Mouse (Mus musculus) forebrain, embryonic 16.5 days (tissue): ENCODE measurements at regions not wholly inside any gene's neighbourhood (a gene's known extent, or its start where the extent isn't known, plus 50 kb on each side); places are given as distances from the start of the nearest gene placed in this dataset.
A peak's percentile ranks its signal among the peaks of the same experiment; 100 is the strongest.
"Not testable (repeated sequence)": the region's sequence is repeated elsewhere in the genome, so short reads cannot be mapped to it uniquely, and the experiment has no call there.

Source experiments
- ATAC-seq: fragments of 200-750 bp; cut with Nextera tagmentation; 2 replicates; pipeline ENCODE4 v1.8.0; 2017; ENCODE audit warnings: mild to moderate bottlenecking, moderate library complexity
- H3K27ac ChIP-seq: fragments of 300-500 bp; sonication (generic); 2 replicates; pipeline ENCODE4 v1.5.1; 2014; ENCODE audit warnings: low read length, control low read depth
- H3K27me3 ChIP-seq: fragments of 300-500 bp; sonication (generic); replicated peaks from 2 replicates; pipeline ENCODE4 v1.6.1; 2014; ENCODE audit warnings: low read length; ENCODE audit not compliant: control insufficient read depth, insufficient read depth
- H3K36me3 ChIP-seq: fragments of 300-500 bp; sonication (generic); 2 replicates; pipeline ENCODE4 v1.6.1; 2014; ENCODE audit not compliant: control insufficient read depth, insufficient read depth
- H3K4me1 ChIP-seq: fragments of 300-500 bp; sonication (generic); replicated peaks from 2 replicates; pipeline ENCODE4 v1.6.1; 2014; ENCODE audit warnings: low read length; ENCODE audit not compliant: control insufficient read depth, insufficient read depth
- H3K4me2 ChIP-seq: fragments of 300-500 bp; sonication (generic); 2 replicates; pipeline ENCODE4 v1.6.1; 2014; ENCODE audit warnings: mild to moderate bottlenecking, low read length, control low read depth
- H3K4me3 ChIP-seq: fragments of 300-500 bp; sonication (generic); replicated peaks from 2 replicates; pipeline ENCODE4 v1.5.1; 2014; ENCODE audit warnings: mild to moderate bottlenecking, low read length, control low read depth
- H3K9ac ChIP-seq: fragments of 300-500 bp; sonication (generic); replicated peaks from 2 replicates; pipeline ENCODE4 v1.6.1; 2014; ENCODE audit warnings: low read depth, low read length, control low read depth
- H3K9me3 ChIP-seq: fragments of 300-500 bp; sonication (generic); 2 replicates; pipeline ENCODE4 v1.6.1; 2016; ENCODE audit warnings: low read length; ENCODE audit not compliant: control insufficient read depth
- WGBS: fragments of 180-500 bp; shearing (Covaris S2); extraction: QIAGEN DNeasy Blood & Tissue Kit; methylation state at CpG from one replicate; pipeline ENCODE4 v1.1.7; 2014; 5-methylcytosine and 5-hydroxymethylcytosine counted together

DNA sequence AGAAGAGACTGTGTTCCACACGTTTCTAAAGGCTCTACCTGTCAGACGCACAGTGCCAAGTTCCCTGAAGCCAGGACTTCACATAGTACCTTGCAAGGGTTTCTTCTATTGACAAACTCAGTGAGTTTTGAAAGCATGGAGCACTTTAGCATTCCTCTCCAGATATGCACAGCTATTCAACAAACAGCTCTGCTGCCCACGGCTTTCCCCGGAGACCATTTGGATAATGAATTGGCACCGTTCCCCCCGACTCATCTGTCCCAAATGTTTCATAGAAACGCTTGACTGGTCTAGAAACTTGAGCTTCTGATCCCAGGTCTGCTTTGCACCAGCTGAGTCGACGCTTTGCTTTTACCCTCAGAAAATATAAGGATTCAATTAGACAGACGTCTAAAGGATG is 162.2 kb upstream of the St6galnac5 start:
- H3K4me2 ChIP-seq, result no peak overlapping the region
- 55% methylated on average over 10 of the region's 10 CpGs for WGBS
- no peak overlapping the region for H3K27ac ChIP-seq
- H3K4me1 ChIP-seq, result peaks cover 5% of the 10 kb centered on the region; the same call in 1 of the 2 replicates
- ATAC-seq, result no peak
- H3K4me3 ChIP-seq, result no peak overlapping the region
- no peaks in the 10 kb centered on the region for H3K36me3 ChIP-seq
- H3K9me3 ChIP-seq, result no peaks in the 10 kb centered on the region
- H3K9ac ChIP-seq, result no peak overlapping the region
- no peaks in the 10 kb centered on the region for H3K27me3 ChIP-seq

DNA sequence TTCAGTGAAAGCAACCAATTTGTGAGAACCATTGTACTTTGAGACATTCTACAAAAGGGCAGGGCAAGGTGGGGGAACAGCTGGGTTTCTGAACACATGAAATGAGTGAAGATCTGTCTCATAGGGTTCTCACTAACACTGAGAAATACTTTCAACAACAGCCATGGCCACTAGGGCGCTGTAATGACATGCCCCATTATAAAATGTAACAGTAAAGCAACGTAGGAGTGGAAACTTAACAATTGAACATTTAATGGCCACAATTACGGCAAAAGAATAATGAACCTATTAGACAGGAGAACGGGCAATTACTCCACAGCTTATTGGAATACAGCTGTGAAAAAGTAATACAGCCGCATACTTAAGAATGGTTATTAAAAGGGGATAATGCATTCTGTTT is 158.9 kb upstream of the St6galnac5 start:
- no peaks in the 10 kb centered on the region for H3K27me3 ChIP-seq
- no peaks in the 10 kb centered on the region for H3K36me3 ChIP-seq
- no peak overlapping the region for H3K9ac ChIP-seq
- no peak overlapping the region for H3K4me2 ChIP-seq
- peaks cover 5% of the 10 kb centered on the region; the same call in 1 of the 2 replicates for H3K4me1 ChIP-seq
- WGBS, result 43% methylated on average over 5 of the region's 5 CpGs
- no peak for ATAC-seq
- no peak overlapping the region for H3K27ac ChIP-seq
- H3K9me3 ChIP-seq, result no peaks in the 10 kb centered on the region
- H3K4me3 ChIP-seq, result no peak overlapping the region

DNA sequence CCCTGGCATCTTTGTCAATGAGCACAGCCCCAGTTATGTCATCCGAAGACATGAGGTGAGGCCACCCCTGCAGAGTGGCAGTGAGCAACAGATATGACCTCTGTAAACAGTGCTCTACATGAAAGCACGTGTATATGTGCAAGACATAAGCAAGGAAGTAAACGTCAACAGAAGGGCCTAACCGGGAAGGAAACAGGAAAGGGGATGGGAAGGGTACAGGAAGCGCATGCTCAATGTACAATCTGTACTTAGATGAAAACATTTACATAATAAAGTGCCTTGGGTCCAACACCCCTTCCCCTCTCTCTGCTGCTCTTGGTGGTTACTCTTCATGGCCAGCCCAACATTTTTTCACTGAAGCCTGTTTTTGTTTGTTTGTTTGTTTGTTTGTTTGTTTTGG is 143.3 kb upstream of the St6galnac5 start:
- no peak overlapping the region for H3K27ac ChIP-seq
- no peaks in the 10 kb centered on the region for H3K4me1 ChIP-seq
- no peak overlapping the region for H3K4me2 ChIP-seq
- H3K27me3 ChIP-seq, result no peaks in the 10 kb centered on the region
- no peaks in the 10 kb centered on the region for H3K36me3 ChIP-seq
- no peak overlapping the region for H3K4me3 ChIP-seq
- no peak overlapping the region for H3K9ac ChIP-seq
- H3K9me3 ChIP-seq, result no peaks in the 10 kb centered on the region
- WGBS, result 87% methylated on average over 5 of the region's 5 CpGs
- ATAC-seq, result no peak

DNA sequence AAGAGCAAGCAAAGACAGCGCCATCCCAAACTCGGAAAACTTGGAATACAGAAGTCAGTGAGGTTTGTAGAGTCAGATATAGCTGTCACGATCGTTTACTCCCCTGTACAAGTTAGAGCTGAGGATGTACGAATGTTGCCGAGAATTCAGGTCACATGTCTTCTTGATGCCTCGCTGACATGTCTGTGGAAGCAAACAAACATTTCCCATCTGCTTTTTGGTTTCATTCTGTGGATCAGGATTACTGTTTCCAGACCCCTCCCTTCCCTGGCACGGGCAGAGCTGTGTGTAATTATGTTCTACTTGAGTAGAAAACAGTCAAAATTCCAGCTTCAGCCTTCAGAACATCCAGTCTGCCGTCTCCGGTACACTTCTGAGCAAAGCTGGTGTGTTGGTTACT is 139.9 kb upstream of the St6galnac5 start:
- H3K4me3 ChIP-seq, result no peak overlapping the region
- no peaks in the 10 kb centered on the region for H3K36me3 ChIP-seq
- no peak overlapping the region for H3K9ac ChIP-seq
- no peak overlapping the region for H3K4me2 ChIP-seq
- H3K9me3 ChIP-seq, result no peaks in the 10 kb centered on the region
- H3K27ac ChIP-seq, result no peak overlapping the region
- peak; percentile 80 for ATAC-seq
- no peaks in the 10 kb centered on the region for H3K27me3 ChIP-seq
- H3K4me1 ChIP-seq, result no peaks in the 10 kb centered on the region
- 71% methylated on average over 10 of the region's 10 CpGs for WGBS

DNA sequence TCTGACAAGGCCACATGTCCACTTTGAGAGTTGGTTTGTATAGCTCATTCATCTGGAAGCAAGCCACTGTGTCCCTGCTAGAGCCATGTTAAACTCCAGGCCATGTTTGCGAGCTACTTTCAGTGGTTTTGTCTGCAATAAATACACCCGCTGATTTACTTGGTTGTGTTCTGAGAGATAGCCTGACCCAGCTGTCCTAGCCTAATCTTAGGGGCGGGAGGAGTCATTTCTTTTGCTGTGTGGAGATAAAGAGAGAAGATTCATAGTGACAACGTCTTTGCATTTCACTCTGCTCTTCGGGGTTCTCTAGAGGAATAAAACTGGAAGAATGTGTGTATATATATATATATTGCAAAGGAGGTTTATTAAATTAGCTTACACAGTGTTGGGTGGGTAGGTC is 137.1 kb upstream of the St6galnac5 start:
- no peaks in the 10 kb centered on the region for H3K9me3 ChIP-seq
- H3K4me1 ChIP-seq, result no peaks in the 10 kb centered on the region
- no peak for ATAC-seq
- no peak overlapping the region for H3K9ac ChIP-seq
- H3K4me3 ChIP-seq, result no peak overlapping the region
- H3K27me3 ChIP-seq, result no peaks in the 10 kb centered on the region
- H3K36me3 ChIP-seq, result no peaks in the 10 kb centered on the region
- H3K4me2 ChIP-seq, result no peak overlapping the region
- no peak overlapping the region for H3K27ac ChIP-seq
- 86% methylated on average over 5 of the region's 5 CpGs for WGBS

DNA sequence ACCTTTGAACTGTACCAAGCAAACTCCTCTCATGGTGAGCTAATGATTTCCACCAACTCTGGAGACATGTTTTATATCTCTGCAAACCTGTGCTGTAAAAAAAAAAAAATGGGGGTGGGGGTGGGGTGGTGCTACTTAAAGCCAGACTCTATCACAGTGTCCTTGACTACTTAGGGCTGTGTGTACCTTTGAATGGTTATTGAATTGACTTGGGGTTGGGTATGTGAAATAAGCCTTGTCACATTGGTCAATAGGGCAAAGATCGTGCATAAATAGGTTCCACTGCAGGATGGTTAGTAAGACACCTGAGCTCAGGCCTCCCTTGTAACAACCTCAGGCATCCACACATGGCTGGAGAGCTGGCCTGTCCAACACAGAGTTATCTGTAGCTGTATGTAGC is 136.6 kb upstream of the St6galnac5 start:
- ATAC-seq, result no peak
- H3K9ac ChIP-seq, result no peak overlapping the region
- no peak overlapping the region for H3K4me3 ChIP-seq
- no peaks in the 10 kb centered on the region for H3K36me3 ChIP-seq
- 92% methylated on average over 1 of the region's 1 CpGs for WGBS
- no peaks in the 10 kb centered on the region for H3K9me3 ChIP-seq
- H3K4me1 ChIP-seq, result no peaks in the 10 kb centered on the region
- H3K27ac ChIP-seq, result no peak overlapping the region
- H3K4me2 ChIP-seq, result no peak overlapping the region
- H3K27me3 ChIP-seq, result no peaks in the 10 kb centered on the region

DNA sequence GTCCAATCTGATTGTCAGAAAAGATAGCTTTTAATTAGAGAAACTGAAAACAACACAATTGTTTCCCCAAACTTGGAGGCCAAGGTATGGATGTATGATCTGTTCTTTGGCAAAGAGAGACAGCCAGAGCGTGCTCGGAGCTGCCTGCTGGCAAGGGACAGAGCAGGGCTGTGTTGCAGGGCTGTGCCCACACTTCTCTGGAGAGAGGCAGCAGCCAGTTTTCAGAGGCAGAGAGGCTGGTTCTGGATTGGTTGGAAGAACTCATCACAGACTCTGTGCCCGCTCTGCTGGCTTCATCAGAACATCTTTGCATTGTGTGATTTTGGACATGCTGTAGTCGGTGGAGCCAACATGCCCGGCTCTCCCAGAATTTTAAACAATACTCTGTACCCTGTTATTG is 123.5 kb upstream of the St6galnac5 start:
- Histone ChIP-seq H3K27me3 (no peaks in the 10 kb centered on the region), H3K4me3 (no peak overlapping the region), H3K4me2 (no peak overlapping the region), H3K4me1 (0 out of 2 replicates have a peak, but pooled peaks cover 5% of the 10 kb centered on the region), H3K36me3 (no peaks in the 10 kb centered on the region), H3K27ac (no peak overlapping the region), H3K9ac (no peak overlapping the region), H3K9me3 (no peaks in the 10 kb centered on the region)
- 69% methylated on average over 5 of the region's 5 CpGs for WGBS
- ATAC-seq, result peak; percentile 86

DNA sequence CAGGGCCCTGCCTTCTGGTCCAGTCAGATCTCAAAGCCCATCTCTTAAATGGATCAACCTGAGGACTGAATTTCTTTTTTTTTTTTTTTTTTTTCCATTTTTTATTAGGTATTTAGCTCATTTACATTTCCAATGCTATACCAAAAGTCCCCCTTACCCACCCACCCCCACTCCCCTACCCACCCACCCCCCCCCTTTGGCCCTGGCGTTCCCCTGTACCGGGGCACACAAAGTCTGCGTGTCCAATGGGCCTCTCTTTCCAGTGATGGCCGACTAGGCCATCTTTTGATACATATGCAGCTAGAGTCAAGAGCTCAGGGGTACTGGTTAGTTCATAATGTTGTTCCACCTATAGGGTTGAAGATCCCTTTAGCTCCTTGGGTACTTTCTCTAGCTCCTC is 108.5 kb upstream of the St6galnac5 start:
- H3K36me3 ChIP-seq, ATAC-seq, H3K4me1 ChIP-seq, H3K9me3 ChIP-seq, H3K27ac ChIP-seq, H3K4me3 ChIP-seq, H3K4me2 ChIP-seq, H3K9ac ChIP-seq, H3K27me3 ChIP-seq: not testable (repeated sequence)
- 88% methylated on average over 4 of the region's 4 CpGs for WGBS

DNA sequence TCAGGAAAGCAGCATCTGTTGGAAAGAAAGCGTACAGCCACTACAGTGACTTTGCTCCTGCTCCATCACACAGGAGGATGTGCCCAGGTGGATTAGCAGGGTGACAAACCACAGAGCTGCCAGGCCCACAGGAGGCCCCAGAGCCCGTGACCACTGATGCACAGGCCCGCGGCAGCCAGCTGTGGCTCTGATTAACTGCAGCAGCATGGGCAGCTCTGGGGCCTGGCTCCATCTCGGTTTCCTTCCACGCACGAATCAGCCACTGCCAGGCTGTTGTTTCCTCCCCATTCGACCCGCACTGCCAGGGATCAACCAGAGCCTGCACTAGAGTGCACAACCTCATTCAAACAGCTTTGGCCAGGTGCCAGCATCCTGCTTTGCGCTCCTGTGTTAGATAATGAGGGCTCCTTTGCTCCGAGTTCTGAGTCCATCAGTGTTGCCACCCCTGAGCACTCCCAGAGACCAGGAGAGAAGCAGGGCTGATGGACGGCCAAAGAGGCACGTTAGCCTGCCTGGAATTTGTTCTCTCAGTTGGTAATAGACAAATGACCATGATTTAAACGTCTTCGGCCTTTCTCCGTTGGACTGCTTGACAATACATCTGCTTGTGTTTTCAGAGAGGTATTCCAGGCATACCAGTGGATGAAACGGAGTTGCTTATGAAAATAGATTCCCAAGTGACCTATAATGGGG is 103.2 kb upstream of the St6galnac5 start:
- Histone ChIP-seq H3K27ac (peak overlapping the region; percentile 69), H3K4me2 (peak overlapping the region; percentile 38), H3K9ac (peak overlapping the region; percentile 36), H3K27me3 (no peaks in the 10 kb centered on the region), H3K36me3 (no peaks in the 10 kb centered on the region), H3K4me1 (peaks cover 18% of the 10 kb centered on the region), H3K9me3 (no peaks in the 10 kb centered on the region), H3K4me3 (no peak overlapping the region)
- 5% methylated on average over 17 of the region's 17 CpGs for WGBS
- ATAC-seq, result peak; percentile 85
